Mouse (Mus musculus) heart, adult 9 months (tissue): ENCODE data around the gene Sf3b1.
A peak's percentile ranks its signal among the peaks of the same experiment; 100 is the strongest.
"Not testable (repeated sequence)": the region's sequence is repeated elsewhere in the genome, so short reads cannot be mapped to it uniquely, and the experiment has no call there.

Source experiments
- DNase-seq, 2 experiments: peaks; one replicate each; pipeline ENCODE4 v3.0.0; 2022; ENCODE audit warnings: low spot score in 2 of 2

Gene Sf3b1

GRCm38 (mm10) chr1:55028512-55029249 is 1.4 kb upstream of the Sf3b1 start:
- peak; percentile 37 to 67 for DNase-seq

DNA sequence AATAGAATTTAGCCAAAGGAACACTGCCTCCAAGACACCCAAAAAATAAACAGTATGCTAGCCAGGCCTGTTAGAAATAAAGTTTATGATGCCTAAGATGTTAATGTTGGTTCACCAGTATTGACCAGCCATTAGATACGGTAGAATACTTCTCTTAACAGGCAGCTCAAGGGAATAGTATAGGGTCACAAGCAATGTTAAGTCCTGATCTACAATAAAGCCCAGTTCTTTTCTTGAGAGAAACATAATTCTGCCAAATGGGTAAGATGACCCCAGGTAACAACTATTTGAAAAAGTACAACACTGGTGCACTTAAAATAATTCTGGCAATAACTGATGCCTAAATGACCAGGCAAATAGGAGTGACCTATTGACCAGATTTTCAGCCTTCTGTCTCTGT is 685 bp upstream of the Sf3b1 start:
- no peak for DNase-seq

GRCm38 (mm10) chr1:55026444-55027252 is 633 bp downstream of the Sf3b1 start:
- peak; percentile 15 to 25 for DNase-seq

- DNase-seq, result peak in 1 of 2 experiments; percentile 27
Measured at GRCm38 (mm10) chr1:55025656-55026430, 1.4 kb downstream of the Sf3b1 start.

- no peak for DNase-seq
Measured at GRCm38 (mm10) chr1:55021907-55022306, 5.4 kb downstream of the Sf3b1 start.

DNA sequence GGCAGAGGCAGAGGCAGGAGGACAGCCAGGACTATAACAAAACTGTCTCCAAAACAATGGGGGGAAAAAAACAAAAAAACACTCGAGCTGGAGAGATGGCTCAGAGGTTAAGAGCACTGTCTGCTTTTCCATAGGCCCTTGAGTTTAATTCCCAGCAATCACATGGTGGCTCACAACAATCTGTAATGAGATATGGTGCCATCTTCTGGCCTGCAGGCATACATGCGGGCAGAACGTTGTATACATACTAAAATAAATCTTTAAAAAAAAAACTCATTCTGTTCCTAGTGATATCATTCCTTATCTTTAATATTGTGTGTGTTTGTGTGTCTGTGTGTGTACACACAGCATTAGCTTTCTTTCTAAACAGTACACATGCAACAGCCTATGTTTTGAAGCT is 14.8 kb downstream of the Sf3b1 start:
- no peak for DNase-seq

DNA sequence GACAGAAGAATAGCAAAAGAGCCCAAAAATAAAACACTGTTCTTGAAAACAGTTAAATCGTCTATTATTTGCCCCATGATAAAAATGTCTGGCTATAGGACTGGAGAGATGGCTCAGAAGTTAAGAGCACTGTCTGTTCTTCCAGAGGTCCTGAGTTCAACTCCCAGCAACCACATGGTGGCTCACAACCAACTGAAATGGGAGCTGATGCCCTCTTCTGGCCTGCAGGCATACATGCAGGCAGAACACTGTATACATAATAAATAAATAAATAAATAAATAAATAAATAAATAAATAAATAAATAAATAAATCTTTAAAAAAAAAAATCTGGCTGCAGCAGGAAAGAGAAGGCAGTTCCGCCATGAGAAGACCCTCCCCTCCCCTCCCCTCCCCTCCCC is 19.0 kb downstream of the Sf3b1 start:
- DNase-seq, result not testable (repeated sequence)

- DNase-seq, result no peak
Measured at GRCm38 (mm10) chr1:54993581-54993980, 33.7 kb downstream of the Sf3b1 start.

- DNase-seq, result no peak
Measured at GRCm38 (mm10) chr1:54986248-54986647, 41.0 kb downstream of the Sf3b1 start.

GRCm38 (mm10) chr1:54985831-54986230 is 41.5 kb downstream of the Sf3b1 start:
- no peak for DNase-seq

- no peak for DNase-seq
Measured at GRCm38 (mm10) chr1:54984154-54984553, 43.1 kb downstream of the Sf3b1 start.

DNA sequence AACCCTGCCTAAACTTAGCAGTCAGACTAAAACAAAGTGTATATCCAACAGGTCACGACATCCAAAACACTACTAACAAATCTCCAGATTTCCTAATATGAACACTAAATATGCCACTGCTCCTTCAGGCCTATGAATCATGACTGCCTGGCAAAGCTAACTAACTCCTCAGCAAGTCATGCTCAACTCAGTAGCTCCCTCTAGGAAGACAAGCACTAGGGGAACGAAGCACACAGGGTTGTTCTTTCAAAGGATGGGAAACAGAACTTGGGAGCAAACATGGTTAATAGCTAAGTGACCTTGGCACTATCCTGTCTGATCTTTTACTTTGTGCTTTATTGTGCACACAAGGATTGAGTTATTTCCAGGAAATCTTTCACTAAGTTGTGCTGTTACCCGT is 43.9 kb downstream of the Sf3b1 start:
- no peak for DNase-seq

DNA sequence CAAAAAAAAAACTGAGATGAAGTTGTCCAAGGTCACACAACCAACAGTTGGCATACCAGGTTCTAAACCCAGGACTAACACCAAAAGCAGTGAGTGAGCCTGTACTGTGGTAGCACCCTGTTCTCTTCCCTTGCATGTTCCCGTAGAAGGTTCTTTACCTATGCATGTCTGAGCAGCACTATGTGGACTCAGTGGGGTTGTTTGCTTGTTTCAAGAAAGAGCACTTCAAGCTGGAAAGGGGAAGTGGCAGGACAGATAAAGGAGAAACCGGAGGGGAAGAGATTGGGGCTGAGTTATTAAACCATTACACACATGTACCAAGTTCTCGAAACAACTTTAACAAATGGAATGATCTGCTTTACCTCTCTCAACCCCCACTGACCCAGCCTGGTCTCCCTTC is 44.6 kb downstream of the Sf3b1 start:
- no peak for DNase-seq

- no peak for DNase-seq
Measured at GRCm38 (mm10) chr1:54979226-54979984, 47.9 kb downstream of the Sf3b1 start.

- no peak for DNase-seq
Measured at GRCm38 (mm10) chr1:54971687-54972404, 55.4 kb downstream of the Sf3b1 start.

DNA sequence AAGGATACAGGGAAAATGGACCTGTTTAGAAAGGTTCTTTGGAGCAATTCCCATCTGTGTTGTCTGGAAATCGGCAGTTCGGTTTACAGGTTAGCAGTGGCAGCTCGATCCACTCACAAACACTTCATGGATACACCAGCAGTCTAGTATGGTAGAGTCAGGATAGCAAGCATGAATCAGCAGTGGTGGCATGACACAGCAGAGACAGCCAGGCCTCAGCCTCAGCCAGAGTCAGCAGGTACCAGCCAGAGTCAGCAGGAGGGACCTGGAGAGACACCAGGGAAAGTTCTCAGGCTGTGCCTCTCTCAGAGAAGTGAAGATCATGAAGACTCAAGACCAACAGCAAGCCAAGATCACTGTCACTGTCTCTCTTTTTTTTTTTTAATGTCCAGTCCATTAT is 60.4 kb downstream of the Sf3b1 start:
- no peak for DNase-seq

DNA sequence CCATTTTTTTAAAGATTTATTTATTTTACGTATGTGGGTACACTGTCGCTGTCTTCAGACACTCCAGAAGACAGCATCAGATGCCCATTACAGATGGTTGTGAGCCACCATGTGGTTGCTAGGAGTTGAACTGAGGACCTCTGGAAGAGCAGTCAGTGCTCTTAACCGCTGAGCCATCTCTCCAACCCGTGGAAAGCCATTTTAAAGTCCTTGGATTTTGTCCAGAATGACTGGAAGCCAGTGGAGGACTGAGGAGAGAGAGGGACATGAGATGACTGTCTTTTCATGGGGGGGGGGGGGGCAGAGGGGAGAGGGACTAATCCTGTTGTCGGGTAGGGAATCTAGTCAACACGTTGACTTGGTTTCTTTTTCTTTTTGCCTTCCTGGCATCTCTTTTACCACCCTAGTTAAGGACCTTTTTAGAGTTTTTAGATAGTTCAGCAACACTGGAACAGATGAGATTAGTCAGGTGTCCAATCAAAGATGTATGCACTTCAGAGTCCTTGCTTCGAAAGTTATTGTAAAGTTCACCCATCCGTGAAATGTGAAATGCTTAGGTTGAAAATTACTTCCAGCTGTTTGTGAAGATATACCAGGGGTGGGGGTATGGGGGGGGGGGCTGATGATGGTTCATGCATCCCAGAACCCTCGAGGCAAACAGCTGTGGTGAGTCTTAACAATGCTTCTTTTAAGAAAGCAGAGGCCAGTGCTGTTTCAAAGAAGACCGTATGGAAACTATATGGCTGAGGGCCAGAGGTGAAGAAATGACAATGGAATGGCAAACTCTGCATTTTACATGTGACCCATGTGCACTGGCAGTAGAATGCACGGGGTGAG is 61.9 kb downstream of the Sf3b1 start:
- no peak for DNase-seq

GRCm38 (mm10) chr1:54961724-54962123 is 65.6 kb downstream of the Sf3b1 start:
- no peak for DNase-seq

- no peak for DNase-seq
Measured at GRCm38 (mm10) chr1:54960613-54961165, 66.6 kb downstream of the Sf3b1 start.

DNA sequence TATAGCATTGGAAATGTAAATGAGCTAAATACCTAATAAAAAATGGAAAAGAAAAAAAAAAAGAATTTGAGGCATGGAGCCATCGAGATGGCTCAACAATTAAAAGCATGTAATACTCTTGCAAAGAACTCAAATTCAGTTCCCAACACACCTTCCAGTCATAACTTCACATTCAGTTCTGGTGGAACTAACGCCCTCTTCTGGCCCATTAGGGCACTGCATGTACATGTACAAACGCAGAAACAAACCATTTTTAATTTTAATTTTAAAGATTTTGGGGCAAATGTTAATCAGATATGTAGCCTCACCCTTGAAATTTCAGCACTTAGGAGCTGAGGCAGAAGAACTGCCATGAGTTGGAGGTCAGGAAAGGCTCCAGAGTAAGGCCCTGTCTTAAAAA is 68.8 kb downstream of the Sf3b1 start:
- DNase-seq, result no peak
